Mouse (Mus musculus) CH12.LX (cell line): ENCODE data around the gene Ret.

Experiments used
- CHD2 ChIP-seq: IDR thresholded peaks from 2 replicates; pipeline ENCODE4 v1.6.1; 2011; ENCODE audit warnings: low read length, improper control_type of control experiment
- ELF1 ChIP-seq: IDR thresholded peaks from 2 replicates; pipeline ENCODE4 v1.6.1; 2014; ENCODE audit warnings: low read depth, mild to moderate bottlenecking, inconsistent platforms, low read length, improper control_type of control experiment
- JUND ChIP-seq: conservative IDR thresholded peaks from 2 replicates; pipeline ENCODE4 v1.6.1; 2011; ENCODE audit warnings: low read depth, low read length, improper control_type of control experiment
- MAX ChIP-seq: IDR thresholded peaks from 2 replicates; pipeline ENCODE4 v1.6.1; 2011; ENCODE audit warnings: low read length, improper control_type of control experiment
- MAZ ChIP-seq: IDR thresholded peaks from 2 replicates; pipeline ENCODE4 v1.6.1; 2012; ENCODE audit warnings: low read depth, mild to moderate bottlenecking, inconsistent platforms, low read length, improper control_type of control experiment, moderate library complexity
- MEF2A ChIP-seq: IDR thresholded peaks from 2 replicates; pipeline ENCODE4 v1.6.1; 2014; ENCODE audit warnings: low read depth, mild to moderate bottlenecking, inconsistent platforms, low read length, improper control_type of control experiment, borderline replicate concordance
- POLR2AphosphoS2 ChIP-seq: IDR thresholded peaks from 2 replicates; pipeline ENCODE4 v1.6.1; 2011; ENCODE audit warnings: low read depth, low read length, improper control_type of control experiment
- TBP ChIP-seq: conservative IDR thresholded peaks from 2 replicates; pipeline ENCODE4 v1.6.1; 2011; ENCODE audit warnings: low read depth, low read length, improper control_type of control experiment

DNA sequence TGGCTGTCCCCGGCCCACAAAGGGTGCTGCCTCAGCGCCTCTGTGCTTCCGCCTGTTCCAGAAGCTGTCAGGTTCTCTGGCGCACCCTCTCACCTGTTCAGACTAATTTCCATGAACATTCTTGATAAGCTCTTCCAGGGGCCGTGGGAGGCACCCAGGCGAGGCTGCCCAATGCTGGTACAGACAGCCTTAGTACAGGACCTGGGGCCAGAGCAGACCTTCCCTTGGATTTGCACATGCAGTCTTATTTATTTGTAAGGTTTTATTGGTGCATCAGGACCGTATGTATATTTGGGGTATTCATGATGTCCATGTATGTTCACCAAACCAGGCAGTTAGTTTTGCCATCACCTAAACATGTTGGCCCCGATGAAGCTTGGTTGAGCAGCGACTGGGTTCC is 18.2 kb upstream of the Ret start:
- no peak for TF ChIP-seq POLR2AphosphoS2
- TF ChIP-seq JUND, result no peak
- TF ChIP-seq MEF2A, result no peak
- no peak for TF ChIP-seq CHD2
- TF ChIP-seq MAZ, result no peak
- no peak for TF ChIP-seq TBP
- no peak for TF ChIP-seq ELF1
- no peak for TF ChIP-seq MAX
